Mouse (Mus musculus) retina, postnatal 1 day (tissue): Measurements from ENCODE around the gene Ino80.

Source experiments
- DNase-seq: peaks from one replicate; pipeline ENCODE4 v3.0.0-alpha.2; 2012

Gene Ino80

GRCm38 (mm10) chr2:119436988-119437387 lies 40.5 kb downstream of the Ino80 start:
- DNase-seq = peak; percentile 71

- no peak for DNase-seq
Observed at GRCm38 (mm10) chr2:119436467-119436866, 41.0 kb downstream of the Ino80 start.

DNA sequence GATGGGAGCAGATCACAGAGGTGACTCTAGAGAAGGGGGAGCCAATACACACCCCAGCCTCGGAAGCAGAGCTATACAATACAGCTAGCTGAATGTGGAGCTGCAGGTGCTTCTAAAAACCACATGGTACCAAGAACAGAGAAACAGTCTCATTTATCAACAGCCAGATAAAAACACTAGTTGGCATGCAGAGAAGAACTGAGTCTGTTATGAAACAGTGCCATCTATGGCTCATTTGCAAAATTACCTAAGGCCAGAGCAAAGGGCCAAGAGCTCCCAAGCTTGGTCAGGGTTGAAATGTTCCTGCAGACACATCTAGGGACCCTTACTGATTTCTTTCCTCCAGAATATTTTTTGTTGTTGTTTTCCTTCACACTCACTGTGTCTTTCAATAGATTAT lies 63.7 kb downstream of the Ino80 start:
- DNase-seq = peak; percentile 72

- no peak for DNase-seq
Observed at GRCm38 (mm10) chr2:119411674-119412073, 65.8 kb downstream of the Ino80 start.

- DNase-seq = no peak
Observed at GRCm38 (mm10) chr2:119411016-119411415, 66.5 kb downstream of the Ino80 start.

GRCm38 (mm10) chr2:119408733-119409132 lies 68.8 kb downstream of the Ino80 start:
- no peak for DNase-seq

DNA sequence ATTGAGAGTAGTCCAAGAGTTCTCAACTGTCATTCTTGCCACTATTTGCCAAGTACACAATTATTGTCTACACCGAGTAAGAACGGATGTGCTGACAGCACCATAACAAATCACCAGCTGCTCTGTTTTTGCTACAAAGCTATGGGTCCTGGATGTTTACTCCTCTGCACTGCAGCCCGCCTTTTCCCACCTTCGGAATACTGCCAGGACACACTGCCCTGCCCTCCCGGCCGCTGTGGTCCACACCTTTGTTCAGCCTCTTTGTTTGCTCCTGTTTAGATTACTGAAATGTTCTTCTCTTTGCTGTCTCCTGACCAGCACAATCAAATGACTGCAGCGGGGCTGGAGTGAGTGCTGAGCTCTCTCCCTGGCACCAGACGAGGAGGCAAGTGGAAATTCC lies 69.2 kb downstream of the Ino80 start:
- no peak for DNase-seq

- DNase-seq = no peak
Observed at GRCm38 (mm10) chr2:119399313-119399712, 78.2 kb downstream of the Ino80 start.

GRCm38 (mm10) chr2:119398665-119399064 lies 78.8 kb downstream of the Ino80 start:
- no peak for DNase-seq

- DNase-seq = no peak
Observed at GRCm38 (mm10) chr2:119398252-119398651, 79.2 kb downstream of the Ino80 start.

- no peak for DNase-seq
Observed at GRCm38 (mm10) chr2:119389992-119390391, 87.5 kb downstream of the Ino80 start.

DNA sequence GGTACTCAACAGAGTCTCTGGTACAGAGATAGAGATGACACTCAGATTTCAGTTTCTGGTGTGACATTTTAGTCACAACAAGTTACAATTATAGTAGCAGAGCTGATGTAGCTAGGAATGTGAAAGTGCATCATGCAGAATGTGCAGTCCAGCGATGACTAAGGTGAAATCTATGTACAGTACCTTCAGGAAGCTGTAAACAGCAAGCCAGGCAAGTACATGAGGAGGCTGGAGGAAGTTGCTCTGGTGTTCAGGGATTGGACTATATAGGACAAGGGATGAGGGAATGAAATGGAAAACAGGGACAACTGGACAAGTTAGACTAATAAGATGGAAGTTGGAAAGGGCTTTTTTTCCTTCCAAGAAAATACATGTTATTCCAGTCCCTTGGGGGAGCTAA lies 89.2 kb downstream of the Ino80 start:
- DNase-seq = no peak

DNA sequence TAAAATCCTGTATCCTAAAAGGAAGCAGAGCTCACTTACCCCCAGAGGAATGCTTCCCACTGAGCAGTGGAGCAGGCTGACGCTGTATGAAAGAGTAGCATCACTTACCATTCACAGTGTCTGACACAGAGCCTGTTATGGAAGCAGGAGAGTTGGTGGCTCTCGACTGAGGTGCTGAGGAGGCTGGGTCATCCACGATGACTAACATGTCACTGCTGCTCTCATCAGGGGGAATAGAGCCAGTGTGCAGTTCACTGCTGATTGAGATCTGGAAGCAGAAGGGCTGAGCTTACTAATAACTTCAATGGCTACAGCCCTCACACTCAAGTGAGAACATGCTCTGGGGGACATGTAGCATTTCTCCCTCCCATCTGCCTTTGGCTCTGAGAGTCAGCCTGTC lies 98.0 kb downstream of the Ino80 start:
- no peak for DNase-seq

DNA sequence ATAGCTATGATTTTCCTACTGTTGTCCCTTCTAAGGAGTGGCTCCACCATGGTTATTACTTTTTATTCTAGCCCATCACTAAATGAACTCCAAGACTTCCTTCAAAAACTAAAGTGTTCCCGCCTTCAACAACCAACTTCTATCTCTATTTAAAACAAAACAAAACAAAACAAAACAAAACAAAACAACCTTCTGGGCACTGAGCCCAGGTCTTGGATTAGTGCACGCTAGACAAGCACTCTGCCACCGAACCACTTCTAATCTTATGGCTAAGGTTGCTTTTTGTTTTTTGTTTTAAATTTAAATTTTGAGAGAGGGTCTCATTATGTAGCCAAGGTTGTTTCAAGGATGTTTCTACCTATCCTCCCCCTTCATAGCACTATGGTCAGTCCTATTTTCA lies 99.7 kb downstream of the Ino80 start:
- DNase-seq = no peak

DNA sequence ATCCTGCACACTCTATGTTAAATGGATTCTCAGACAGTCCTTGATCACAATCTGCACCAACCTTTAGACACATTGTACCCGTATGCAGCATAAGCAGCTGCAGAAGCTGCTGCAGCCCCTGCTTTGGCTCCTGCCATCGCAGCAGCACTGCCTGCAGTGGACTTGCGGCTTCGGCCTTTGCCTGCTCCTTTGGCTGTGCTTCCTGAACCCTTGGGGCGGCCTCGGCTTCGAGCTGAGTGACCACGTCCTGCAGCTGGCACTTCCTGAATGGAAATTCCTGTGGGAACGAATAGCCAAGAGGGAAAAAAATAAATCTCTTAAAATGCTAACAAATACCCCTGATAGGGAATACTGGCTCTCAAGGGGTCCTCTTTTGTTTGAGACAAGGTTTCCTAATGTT lies 100.2 kb downstream of the Ino80 start:
- DNase-seq = no peak

DNA sequence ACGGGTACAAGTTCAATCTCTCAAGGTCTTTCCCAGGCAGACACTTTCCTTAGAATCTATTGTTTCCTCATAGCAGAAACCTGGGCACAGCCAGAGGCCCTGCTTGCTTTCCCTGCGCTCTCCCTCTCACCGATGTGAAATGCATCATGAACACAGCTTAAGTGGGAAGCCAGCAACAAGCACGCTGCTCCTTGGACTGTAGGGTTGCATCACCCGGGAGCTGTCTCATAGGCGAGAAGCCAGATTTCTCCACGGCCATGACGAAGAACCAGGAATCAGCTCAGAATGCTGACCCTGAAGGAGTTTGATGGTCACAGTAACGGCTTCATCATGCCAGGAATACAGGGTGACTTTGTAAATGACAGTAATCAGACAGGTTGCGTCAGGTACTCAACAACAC lies 107.4 kb downstream of the Ino80 start:
- DNase-seq = no peak

GRCm38 (mm10) chr2:119367346-119367745 lies 110.1 kb downstream of the Ino80 start:
- DNase-seq = no peak

GRCm38 (mm10) chr2:119364969-119365368 lies 112.5 kb downstream of the Ino80 start:
- DNase-seq = no peak

- no peak for DNase-seq
Observed at GRCm38 (mm10) chr2:119359721-119360291, 117.7 kb downstream of the Ino80 start.

- DNase-seq = no peak
Observed at GRCm38 (mm10) chr2:119358249-119358648, 119.2 kb downstream of the Ino80 start.

GRCm38 (mm10) chr2:119356805-119357204 lies 120.7 kb downstream of the Ino80 start:
- no peak for DNase-seq

DNA sequence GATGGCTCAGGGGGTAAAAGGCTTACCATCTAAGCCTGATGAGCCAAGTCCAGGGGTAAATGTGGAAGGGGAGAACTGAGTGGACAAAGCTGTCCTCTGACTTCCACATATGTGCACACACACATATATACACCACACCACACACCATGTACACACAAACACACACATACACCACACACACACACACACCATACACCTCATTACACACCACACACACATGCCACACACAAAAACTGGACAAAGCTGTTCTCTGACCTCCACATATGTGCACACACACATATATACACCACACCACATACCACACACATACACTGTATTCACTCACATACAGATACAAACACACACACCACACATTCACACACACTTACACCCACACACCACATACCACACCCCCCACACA lies 121.2 kb downstream of the Ino80 start:
- no peak for DNase-seq

- DNase-seq = peak; percentile 25
Observed at GRCm38 (mm10) chr2:119355651-119356050, 121.8 kb downstream of the Ino80 start.

- no peak for DNase-seq
Observed at GRCm38 (mm10) chr2:119355089-119355488, 122.4 kb downstream of the Ino80 start.

DNA sequence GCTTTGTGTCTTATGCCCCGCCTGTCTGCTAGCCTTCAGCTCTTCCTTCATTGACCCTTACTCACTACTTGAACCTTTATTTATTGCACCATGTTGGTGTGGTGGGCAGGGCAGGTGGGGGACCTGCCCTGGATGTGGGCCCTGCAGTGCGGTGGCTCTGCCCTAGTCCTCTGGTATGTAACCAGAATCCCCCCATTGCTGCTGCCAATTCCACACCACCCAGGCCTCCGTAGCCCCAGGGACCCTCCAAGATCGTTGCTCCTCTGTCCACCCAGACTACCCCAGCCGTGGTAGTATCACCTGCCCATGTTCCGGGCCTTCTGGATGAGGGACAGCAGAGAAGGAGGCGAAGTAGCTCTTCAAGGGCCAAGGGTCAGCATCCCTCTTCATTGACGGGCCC lies 123.8 kb downstream of the Ino80 start:
- DNase-seq = no peak
